Mouse (Mus musculus): ENCODE results near the gene Nck2.

DNA sequence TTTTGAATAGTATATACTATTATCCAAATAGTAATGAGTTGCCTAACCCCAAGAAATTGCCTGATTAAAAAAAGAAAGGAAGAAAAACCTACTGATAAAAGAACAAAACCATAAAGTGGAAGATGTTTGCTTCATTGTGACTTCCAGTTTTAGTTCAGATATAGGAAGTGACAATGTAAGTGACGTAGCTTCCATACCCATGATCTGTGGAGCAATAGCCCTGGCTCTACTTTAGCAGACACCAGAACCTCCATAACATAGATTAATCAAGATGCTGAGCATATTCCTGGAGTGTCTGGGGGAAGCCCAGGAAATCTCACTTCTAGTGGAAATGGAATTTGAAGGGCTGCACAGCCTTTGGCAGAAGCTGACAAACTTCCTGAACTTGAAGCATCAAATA is 144.6 kb downstream of the Nck2 start:
- TF ChIP-seq POLR2A (IDR thresholded peaks at IDR 0.05; ENCODE audit: insufficient read length, low read depth) (no peak), TCF12 (IDR thresholded peaks at IDR 0.05; ENCODE audit: insufficient read depth, poor library complexity, severe bottlenecking) (no peak), POLR2AphosphoS2 (IDR thresholded peaks at IDR 0.05; ENCODE audit: insufficient read length, low read depth) (no peak), MAX (IDR thresholded peaks at IDR 0.05; ENCODE audit: low read depth) (no peak), USF1 (IDR thresholded peaks at IDR 0.05; ENCODE audit: low read depth) (no peak), E2F4 (IDR thresholded peaks at IDR 0.05; ENCODE audit: insufficient read depth) (no peak)

Data from myocyte (in vitro differentiated cells).